Mouse (Mus musculus): ENCODE measurements around the gene 9830107B12Rik. TPM values are rescaled to one million over a fixed set of nuclear protein-coding genes. Genes with fewer than 3 reads are reported as not detected.

The 9830107B12Rik gene
- total RNA-seq, 2 experiments from 2014 or later = 0.13 TPM; not detected in 1

DNA sequence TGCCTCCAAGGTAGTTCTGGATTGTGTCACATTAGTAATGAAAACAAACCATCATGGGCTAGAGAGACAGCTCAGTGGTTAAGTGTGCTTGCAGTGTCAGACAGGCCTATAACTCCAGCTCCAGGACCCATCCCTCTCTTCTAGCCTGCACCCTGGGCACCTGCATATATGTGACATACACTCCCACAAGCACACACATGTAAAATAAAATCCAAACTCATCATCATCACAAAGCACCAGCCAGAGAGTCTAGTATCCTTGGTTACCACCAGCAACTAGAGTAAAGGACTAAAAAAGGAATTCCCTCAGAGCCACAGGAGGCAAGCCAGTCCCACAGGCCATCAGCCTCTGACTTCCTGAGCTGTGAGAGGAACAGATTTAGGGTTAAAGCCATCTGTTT, 57.0 kb downstream of the 9830107B12Rik start, which contains the start of gene 1700067P10Rik:
1700067P10Rik (plus strand) TSS at position 301 of the 400 bp plus-strand sequence.
- TF ChIP-seq CTCF (IDR thresholded peaks at IDR 0.05) = no peak
- H3K4me3 ChIP-seq = no peak within 1 kb of the TSS
- DNase-seq = no peak
- intact Hi-C loops (cut with DNase I) = no loop called here
- no peak within 1 kb of the TSS for H3K27ac ChIP-seq

DNA sequence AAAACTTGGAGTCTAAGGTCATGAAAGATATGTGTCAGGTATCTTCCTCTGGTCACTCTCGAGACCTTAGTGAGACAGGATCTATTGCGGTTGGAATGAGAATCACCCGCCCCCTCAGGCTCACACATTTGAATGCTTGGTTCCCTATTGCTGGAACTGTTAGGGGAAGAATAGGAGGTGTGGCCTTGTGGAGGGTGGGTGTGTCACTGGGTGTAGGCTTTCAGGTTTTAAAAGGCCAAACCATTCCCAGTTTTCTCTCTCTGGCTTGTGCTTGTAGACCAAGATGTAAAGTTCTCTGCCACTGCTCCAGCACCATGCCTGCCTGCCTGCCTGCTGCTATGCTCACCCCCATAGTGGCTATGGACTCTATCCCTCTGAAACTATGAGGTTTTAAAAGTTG, 65.4 kb downstream of the 9830107B12Rik start:
- intact Hi-C loops (cut with DNase I) = no loop called here
- TF ChIP-seq CTCF (IDR thresholded peaks at IDR 0.05) = no peak
- no peak overlapping the region for H3K27ac ChIP-seq
- no peak overlapping the region for H3K4me3 ChIP-seq
- DNase-seq = no peak

Other genes with a start within 250 kb of the 9830107B12Rik start
- gene Foxp4, start 221.6 kb downstream of the 9830107B12Rik start, total RNA-seq (2021) = 1 to 10 TPM; 7.3 to 7.9 TPM
- gene 1700122O11Rik, start 108.0 kb downstream of the 9830107B12Rik start, total RNA-seq (2021) = not detected
- gene 1700067P10Rik, start 56.9 kb downstream of the 9830107B12Rik start, total RNA-seq (2021) = not detected
- not detected for gene A530064D06Rik, start 21.0 kb upstream of the 9830107B12Rik start, total RNA-seq (2021)
- not detected for gene Trem1, start 86.5 kb upstream of the 9830107B12Rik start, total RNA-seq (2021)
- not detected for gene Trem3, start 101.5 kb upstream of the 9830107B12Rik start, total RNA-seq (2021)
- gene Treml4, start 118.0 kb upstream of the 9830107B12Rik start, total RNA-seq (2021) = not detected
- gene Treml2, start 153.2 kb upstream of the 9830107B12Rik start, total RNA-seq (2021) = not detected
- not detected for gene B430306N03Rik, start 169.9 kb upstream of the 9830107B12Rik start, total RNA-seq (2021)
- gene Trem2, start 200.1 kb upstream of the 9830107B12Rik start, total RNA-seq (2021) = under 1 TPM in 1 of 2 experiments, not detected in 1; 0.15 TPM
- gene Treml1, start 213.6 kb upstream of the 9830107B12Rik start, total RNA-seq (2021) = not detected

All from gastrocnemius, adult 2 months (tissue).